Mouse (Mus musculus) heart, postnatal 0 days (tissue): Measurements from ENCODE around the gene Milr1.

Experiments used
- CTCF ChIP-seq: IDR thresholded peaks from 2 replicates; pipeline ENCODE4 v1.5.1; 2016; ENCODE audit warnings: antibody characterized with exemption, control low read depth, low read depth
- EP300 ChIP-seq: IDR thresholded peaks from 2 replicates; pipeline ENCODE4 v1.6.1; 2016; ENCODE audit warnings: antibody characterized with exemption, low read depth

- TF ChIP-seq CTCF = peak; percentile 39
- peak; percentile 36 for TF ChIP-seq EP300
Observed at GRCm38 (mm10) chr11:106788775-106789459, 37.9 kb downstream of the Milr1 start, which contains the start of the genes Ddx5 and Cep95.
